Mouse (Mus musculus) adrenal gland, postnatal 25 days (tissue): ENCODE measurements around the gene Lce1g. TPM values are rescaled to one million over a fixed set of nuclear protein-coding genes. Genes with fewer than 3 reads are reported as not detected.

Source experiments
- DNase-seq: peaks from one replicate; pipeline ENCODE4 v3.0.0; 2021; ENCODE audit warnings: mixed read lengths
- long read RNA-seq: library from polyadenylated mRNA; stranded (forward); transcript quantifications from one replicate; pipeline ENCODE4 v2.0.0, GENCODE M21; 2021
- total RNA-seq: library from RNA; stranded (reverse); gene quantifications from 2 replicates; pipeline ENCODE4 v1.2.3, GENCODE M21; 2021

Gene Lce1g
- total RNA-seq, result not detected in 2 replicates
- long read RNA-seq, result 0 reads

DNA sequence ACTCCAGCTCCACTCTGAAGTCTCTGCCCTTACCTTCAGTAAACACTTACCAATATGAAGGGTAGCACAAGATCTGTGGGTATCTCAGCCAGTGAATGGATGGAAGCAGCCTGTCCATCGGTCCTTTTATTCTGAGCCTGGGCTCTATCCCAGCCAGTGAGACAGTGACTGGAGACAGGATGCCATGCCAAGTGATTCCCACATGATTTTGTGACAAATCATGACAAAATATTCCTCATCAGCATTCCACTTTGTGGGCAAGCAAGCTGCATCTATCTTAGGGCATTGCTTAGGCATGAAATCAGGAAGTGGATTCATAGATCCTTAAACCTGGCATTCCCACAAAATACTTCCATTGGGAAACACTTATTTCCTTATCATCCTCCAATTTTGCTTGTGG, at the start of gene Lce1g:
Gene Lce1g (minus strand): TSS at position 101 of the 400 bp plus-strand sequence.
- no peak for DNase-seq

DNA sequence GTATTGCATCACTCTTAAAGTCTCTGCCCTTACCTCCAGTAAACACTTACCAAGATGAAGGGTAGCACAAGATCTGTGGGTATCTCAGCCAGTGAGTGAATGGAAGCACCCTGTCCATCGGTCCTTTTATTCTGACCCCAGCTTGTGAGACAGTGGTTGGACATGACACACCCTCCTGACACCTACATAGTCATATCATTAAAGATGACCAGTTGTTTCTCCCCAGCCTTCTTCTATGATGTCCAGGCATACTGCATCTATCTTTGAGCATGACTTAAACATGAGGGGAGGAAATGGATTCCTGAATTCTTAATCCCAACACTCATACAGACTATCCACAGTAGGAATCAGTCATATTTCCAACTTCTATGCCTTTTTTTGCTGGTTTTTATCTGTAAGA, 38.3 kb upstream of the Lce1g start, which contains the start of gene Lce1j:
Gene Lce1j (minus strand): TSS at position 101 of the 400 bp plus-strand sequence.
- no peak for DNase-seq

- DNase-seq, result no peak
Measured at GRCm38 (mm10) chr3:92778799-92779198, 26.7 kb upstream of the Lce1g start, which contains the start of gene Lce1i. TSS of gene Lce1i (minus strand) at chr3:92778899.

DNA sequence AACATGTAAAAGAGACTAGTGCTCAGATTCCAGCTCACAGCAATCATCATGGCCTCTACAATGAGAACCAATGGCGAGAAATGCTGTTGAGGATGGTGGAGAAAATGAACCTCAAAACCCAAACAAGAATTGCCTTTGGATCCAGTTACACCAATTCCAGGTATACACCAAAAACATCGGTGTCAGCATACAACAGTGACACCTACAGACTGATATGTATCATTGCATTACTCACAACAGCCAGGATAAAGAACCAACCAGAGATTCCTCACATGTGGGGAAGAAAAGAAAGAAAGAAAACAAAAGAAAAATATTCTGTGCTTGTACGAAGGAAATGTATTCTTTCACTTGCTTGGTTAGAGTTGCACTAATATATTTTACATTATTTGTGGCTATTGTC, 19.4 kb upstream of the Lce1g start:
- DNase-seq, result no peak

DNA sequence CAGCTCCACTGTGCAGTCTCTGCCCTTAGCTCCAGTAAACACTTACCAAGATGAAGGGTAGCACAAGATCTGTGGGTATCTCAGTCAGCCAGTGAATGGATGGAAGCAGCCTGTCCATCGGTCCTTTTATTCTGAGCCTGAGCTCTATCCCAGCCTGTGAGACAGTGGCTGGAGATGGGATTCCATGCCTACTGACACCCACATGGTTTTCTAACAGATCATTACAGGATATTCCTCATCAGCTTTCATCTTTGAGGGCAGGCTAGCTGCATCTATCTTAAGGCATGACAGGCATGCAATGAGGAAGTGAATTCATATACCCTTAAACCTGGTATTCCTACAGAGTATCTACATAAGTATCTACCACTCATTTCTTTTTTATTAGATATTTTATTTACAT, 12.8 kb upstream of the Lce1g start, which contains the start of gene Lce1h:
Gene Lce1h (minus strand): TSS at position 101 of the 400 bp plus-strand sequence.
- DNase-seq, result no peak

- DNase-seq, result no peak
Measured at GRCm38 (mm10) chr3:92753197-92753596, 1.1 kb upstream of the Lce1g start.

- no peak for DNase-seq
Measured at GRCm38 (mm10) chr3:92738996-92739395, 13.1 kb downstream of the Lce1g start, which contains the start of gene Gm38119. TSS of gene Gm38119 (minus strand) at chr3:92739096.

GRCm38 (mm10) chr3:92722631-92723030, 29.5 kb downstream of the Lce1g start:
- no peak for DNase-seq

DNA sequence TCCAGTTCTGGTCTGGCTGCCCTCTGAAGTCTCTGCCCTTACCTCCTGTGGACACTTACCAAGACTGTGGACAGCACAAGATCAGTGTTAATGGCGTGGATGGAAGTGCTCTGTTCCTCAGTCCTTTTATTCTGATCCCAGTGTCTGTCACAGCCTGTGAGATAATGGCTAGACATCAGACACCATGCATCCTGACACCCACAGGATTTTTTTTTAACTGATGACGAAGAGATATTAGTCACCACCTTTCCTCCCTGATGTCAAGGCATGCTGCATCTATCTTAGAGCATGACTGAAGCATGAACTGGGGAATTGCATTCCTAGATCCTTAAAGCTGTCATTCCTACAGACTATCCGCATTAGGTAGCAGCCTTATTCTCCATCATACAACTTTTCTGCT, 31.9 kb downstream of the Lce1g start, which contains the start of gene Lce1f:
Gene Lce1f (minus strand): TSS at position 101 of the 400 bp plus-strand sequence.
- DNase-seq, result no peak

DNA sequence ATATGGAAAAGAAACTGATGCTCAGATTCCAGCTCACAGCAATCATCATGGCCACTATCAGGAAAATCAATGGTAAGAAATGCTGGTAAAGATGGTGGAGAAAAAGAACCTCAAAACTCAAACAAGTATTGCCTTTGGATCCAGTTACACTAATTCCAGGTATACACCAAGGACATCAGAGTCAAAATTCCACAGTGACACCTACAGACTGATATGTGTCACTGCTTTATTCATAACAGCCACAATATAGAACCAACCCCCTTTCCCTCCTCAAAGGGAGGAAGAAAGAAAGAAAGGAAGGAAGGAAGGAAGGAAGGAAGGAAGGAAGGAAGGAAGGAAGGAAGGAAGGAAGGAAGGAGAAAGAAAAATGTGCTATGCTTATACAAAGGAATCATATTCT, 37.0 kb downstream of the Lce1g start:
- DNase-seq, result no peak

- no peak for DNase-seq
Measured at GRCm38 (mm10) chr3:92708974-92709373, 43.2 kb downstream of the Lce1g start, which contains the start of gene Lce1e. TSS of gene Lce1e (minus strand) at chr3:92709074.

Other genes starting within 250 kb of the Lce1g start
- gene 2310046K23Rik, start 217.8 kb downstream of the Lce1g start, total RNA-seq, result not detected in 2 replicates
- not detected in 2 replicates for gene Ivl, start 178.6 kb downstream of the Lce1g start, total RNA-seq
- not detected in 2 replicates for gene Smcp, start 163.3 kb downstream of the Lce1g start, total RNA-seq
- not detected in 2 replicates for gene 2210017I01Rik, start 144.8 kb downstream of the Lce1g start, total RNA-seq
- not detected in 2 replicates for gene Lce6a, start 130.7 kb downstream of the Lce1g start, total RNA-seq
- gene Lce1a1, start 104.0 kb downstream of the Lce1g start, total RNA-seq, result not detected in 2 replicates
- not detected in 2 replicates for gene Lce1b, start 95.4 kb downstream of the Lce1g start, total RNA-seq
- gene Lce1a2, start 82.0 kb downstream of the Lce1g start, total RNA-seq, result not detected in 2 replicates
- not detected in 2 replicates for gene Lce1c, start 73.1 kb downstream of the Lce1g start, total RNA-seq
- not detected in 2 replicates for gene Lce1d, start 65.1 kb downstream of the Lce1g start, total RNA-seq
- gene Lce1e, start 43.3 kb downstream of the Lce1g start, total RNA-seq, result not detected in 2 replicates
- gene Lce1f, start 32.0 kb downstream of the Lce1g start, total RNA-seq, result not detected in 2 replicates
- not detected in 2 replicates for gene Gm38119, start 13.2 kb downstream of the Lce1g start, total RNA-seq
- not detected in 2 replicates for gene Lce1h, start 12.7 kb upstream of the Lce1g start, total RNA-seq
- gene Lce1i, start 26.6 kb upstream of the Lce1g start, total RNA-seq, result not detected in 2 replicates
- not detected in 2 replicates for gene Lce1j, start 38.2 kb upstream of the Lce1g start, total RNA-seq
- not detected in 2 replicates for gene Lce1k, start 55.6 kb upstream of the Lce1g start, total RNA-seq
- gene Kprp, start 74.9 kb upstream of the Lce1g start, total RNA-seq, result not detected in 2 replicates
- gene Lce1l, start 98.9 kb upstream of the Lce1g start, total RNA-seq, result not detected in 2 replicates
- gene 2310050C09Rik, start 117.9 kb upstream of the Lce1g start, total RNA-seq, result not detected in 2 replicates
- gene Lce3a, start 173.9 kb upstream of the Lce1g start, total RNA-seq, result not detected in 2 replicates
- not detected in 2 replicates for gene Lce3b, start 180.6 kb upstream of the Lce1g start, total RNA-seq
- gene Lce3c, start 192.1 kb upstream of the Lce1g start, total RNA-seq, result not detected in 2 replicates
- gene Lce3d, start 205.1 kb upstream of the Lce1g start, total RNA-seq, result not detected in 2 replicates
- gene Lce3e, start 214.7 kb upstream of the Lce1g start, total RNA-seq, result not detected in 2 replicates
- gene Lce3f, start 239.9 kb upstream of the Lce1g start, total RNA-seq, result not detected in 2 replicates